Mouse (Mus musculus) fat pad, adult 2 months (tissue): ENCODE data around the gene Rxfp2.

Source experiments
- DNase-seq: peaks from one replicate; pipeline ENCODE4 v3.0.0-alpha.2; 2011; ENCODE audit warnings: low read depth, low spot score; ENCODE audit errors: extremely low read depth

Rxfp2 gene

DNA sequence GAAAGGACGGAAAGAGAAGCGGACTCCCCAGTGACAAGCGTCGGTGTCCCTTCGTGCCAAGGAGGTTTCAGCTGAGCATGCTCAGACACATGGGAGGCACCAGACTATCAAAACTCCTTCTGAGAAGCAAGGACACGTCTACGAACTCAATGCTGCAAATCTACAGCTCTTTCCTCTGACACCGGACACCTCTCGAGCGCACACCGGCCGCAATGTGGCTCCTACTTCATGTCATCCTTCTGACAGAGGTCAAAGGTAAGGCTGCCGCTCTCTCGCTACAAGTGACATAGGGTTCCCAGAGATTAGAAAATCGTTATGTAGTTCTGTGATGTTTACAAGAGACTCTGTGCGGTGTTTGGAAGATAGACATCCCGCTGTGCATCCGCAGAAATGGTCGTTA is at the start of gene Rxfp2:
Rxfp2 (plus strand) TSS at position 20 of the 400 bp plus-strand sequence.
- DNase-seq: no peak

DNA sequence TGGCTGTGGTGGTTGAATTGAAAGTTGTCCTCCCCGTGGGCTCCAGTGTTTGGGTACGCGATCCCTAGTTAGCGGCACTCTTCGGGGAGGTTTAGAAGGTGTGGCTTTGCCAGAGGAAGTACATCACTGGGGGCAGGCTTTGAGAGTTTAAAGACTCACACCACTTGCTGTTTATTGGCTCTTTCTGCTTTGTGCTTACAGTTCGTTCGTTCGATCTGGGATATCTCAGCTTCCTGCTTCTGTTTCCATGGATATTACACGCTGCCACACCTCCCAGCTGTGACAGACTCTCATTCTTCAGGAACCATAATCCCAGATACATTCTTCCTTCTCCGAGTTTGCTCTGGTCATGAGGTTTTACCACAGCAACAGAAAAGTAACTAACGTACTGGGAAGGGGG is 48.2 kb upstream of the Rxfp2 start:
- DNase-seq: no peak

DNA sequence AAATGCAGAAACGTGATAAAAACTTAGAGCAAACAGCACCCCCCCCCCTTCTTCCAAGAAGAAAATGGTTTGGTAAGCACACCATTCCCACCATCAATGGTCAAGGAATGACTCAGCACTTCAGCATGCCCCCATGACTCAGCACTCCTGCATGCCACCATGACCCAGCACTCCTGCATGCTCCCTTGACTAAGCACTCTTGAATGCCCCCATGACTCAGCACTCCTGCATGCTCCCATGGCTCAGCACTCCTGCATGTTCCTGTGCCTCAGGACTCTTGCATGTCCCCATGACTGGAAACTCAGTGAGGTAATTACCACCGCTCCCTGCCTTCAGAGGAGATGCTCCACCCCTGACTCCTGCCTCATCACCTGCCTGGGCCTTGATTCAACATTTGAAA is 41.4 kb upstream of the Rxfp2 start:
- no peak for DNase-seq

DNA sequence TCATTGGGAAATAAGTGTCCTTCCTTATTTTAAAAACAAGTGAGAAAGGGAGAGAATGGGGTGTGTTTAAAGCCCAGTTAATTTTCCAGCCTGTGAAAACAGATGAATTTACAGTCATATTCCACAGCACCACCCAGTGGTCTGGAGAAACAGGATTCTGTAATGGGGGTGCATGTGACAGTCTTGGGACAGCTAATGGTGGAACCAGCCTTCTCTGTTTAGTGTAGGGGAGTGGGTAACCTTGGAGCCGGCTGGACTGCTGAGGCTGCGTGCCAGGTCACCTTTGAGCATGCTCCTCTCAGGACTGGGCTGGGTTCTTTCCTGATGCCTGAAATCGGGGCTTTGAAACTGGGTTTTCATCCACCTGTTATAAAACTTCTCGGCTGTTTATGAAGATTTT is 34.9 kb upstream of the Rxfp2 start:
- no peak for DNase-seq

DNA sequence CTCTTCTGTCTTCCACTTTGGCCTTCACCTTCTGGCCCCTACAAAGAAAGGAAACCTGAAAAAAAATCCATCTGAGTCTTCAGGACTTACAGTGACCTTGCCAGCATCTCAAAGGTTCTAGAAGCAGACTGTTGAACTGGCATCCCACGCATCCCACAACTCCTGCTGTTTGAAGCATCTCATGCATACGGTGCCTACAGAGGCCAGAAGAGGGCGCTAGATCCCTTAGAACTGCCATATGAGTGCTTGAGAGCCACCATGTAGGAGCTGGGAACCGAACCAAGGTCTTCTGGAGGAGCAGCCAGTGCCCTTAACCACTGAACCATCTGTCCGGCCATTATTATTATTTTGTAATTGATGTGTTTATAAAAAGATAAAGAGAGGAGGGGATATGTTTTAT is 23.9 kb upstream of the Rxfp2 start:
- no peak for DNase-seq

DNA sequence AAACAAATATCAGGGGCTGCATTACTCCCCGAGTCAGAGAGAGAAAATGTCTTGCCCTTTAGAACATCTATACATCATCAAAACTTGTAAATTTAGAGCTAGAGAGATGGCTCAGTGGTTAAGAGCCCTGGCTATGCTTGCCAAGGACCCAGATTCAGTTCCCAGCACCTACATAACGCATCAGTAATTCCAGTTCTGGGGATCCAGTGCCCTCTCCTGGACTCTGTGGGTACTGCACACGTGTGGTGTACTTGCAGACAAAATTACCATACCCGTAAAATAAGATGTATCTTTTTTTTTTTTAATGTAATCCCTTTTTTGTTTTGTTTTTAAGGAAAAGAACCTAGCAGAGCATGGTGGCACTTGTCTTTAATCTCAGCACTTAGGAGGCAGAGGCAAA is 21.9 kb upstream of the Rxfp2 start:
- no peak for DNase-seq

DNA sequence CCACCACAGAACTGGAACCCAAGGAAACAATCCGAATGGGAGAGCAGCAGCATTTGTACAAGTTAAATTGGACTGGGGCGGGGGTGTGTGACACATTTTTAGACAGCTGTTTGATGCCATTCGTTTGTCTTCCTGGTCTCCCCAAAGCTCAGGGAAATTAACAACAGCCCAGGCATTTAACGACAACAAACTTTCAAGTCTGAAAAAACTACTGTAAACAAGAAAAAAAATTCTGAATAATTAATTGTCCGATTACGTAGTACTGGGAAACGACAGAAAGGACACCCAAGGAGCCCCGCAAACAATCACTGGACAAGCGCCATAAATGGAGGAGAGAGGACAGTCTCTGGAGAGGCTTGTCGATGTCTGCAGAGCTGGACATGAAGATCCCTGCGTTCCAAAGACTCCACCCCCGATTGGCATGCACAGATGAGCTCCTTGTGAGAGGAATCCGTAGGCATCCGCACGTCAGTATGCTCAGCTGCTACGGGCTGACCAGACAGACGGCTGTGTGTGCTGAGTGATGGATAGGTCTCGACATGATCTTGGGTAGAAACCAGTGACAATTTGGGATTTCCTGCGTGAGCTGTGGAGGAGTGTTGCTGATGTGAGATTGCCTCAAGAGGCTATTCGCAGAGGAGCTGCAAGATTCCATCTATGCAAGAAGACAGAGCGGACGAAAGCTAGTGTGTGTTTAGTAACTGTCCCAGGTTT is 21.0 kb upstream of the Rxfp2 start:
- no peak for DNase-seq

DNA sequence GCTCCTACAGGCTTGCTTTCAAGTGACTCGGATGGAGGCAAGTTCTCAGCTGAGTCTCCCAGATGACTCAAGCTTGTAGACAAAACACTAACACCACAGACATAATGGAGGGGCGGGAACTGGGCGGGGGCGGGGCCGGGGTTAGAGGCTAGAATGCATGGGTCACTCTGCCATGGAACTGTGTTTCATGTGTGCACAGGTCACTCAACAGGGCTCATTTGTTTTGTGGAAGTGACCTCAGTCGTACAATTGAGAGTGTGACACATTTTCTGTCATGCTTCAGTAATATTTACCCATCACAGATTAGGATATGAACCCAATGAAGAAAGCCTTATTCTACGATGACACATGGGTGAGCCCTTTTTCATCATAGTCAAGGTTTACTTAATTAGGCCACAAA is 20.2 kb upstream of the Rxfp2 start:
- DNase-seq: no peak

DNA sequence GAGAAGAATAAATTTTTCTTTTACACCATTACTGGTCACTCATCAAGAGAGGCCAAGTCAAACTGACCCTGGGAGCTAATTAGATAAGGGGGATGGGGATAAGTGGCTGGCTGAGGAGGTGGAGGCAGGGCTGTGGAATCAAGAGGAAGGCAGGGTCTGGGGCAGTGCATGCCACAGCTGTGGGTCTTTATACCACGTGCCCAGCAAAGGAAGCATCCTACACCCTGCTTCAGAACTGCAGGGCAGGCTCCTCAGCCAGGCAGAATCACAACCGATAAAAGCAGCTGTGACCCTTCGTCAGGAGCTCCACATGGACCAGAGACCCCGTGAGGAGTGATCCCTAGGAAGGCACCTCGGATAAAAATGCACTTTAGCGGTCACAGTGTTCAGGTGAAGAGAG is 13.1 kb upstream of the Rxfp2 start:
- no peak for DNase-seq

DNA sequence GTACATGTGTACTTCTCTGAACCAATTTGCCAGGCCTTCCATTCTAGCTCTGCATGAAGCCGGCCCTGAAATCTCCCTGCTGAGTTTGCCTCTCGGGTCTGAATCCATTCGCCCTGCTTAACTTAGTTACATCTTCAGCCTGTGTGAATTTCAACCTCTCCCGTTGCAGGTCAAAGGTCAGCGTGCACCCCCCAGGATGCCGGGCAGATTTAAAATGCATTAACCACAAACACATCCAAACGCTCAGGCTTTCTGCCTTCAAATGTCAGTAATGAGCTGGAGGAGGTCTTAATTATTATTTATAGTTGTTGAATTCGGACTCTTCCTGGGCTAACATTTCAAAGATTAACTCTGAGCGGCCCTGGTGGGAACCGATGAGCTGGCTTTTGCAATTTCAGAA is 1.6 kb upstream of the Rxfp2 start:
- DNase-seq: no peak

DNA sequence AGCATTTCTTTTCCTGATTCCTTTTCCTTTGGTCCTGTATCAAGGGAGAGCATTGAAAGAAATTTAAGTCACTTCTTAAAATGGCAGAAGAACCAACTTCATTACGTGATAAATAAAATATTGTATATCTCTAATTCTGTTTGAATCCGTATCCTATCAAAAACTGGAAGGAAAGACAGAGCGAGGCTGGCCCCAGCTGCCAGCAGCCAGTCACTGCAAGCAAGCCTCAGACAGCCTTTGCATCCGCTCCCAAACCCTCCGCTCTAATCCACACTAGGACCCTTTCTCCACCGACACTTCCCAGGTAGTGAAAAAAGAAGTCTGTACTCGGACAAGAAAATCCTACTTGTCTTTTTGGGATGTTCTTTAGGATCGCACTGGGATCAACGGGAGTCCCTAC is 803 bp upstream of the Rxfp2 start:
- DNase-seq: no peak

DNA sequence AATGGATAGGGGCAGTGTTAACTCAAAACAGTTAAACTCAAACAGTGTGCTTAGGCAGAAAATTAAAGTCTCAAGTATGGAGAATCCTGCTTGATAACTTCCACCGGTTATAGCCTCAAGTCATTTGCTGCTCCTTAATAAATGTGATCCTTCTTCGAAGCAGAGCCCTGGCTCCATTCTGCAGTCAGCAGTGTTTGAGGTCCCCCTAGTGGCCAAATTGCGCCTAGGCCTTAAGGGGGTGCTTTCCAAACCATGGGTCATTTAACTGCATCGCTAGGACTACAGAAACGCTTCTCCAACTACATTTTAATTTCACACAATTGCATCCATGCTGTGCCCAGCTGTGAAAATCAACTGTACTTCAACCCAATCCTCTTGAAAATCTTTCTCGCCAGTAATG is 2.4 kb downstream of the Rxfp2 start:
- DNase-seq: no peak

DNA sequence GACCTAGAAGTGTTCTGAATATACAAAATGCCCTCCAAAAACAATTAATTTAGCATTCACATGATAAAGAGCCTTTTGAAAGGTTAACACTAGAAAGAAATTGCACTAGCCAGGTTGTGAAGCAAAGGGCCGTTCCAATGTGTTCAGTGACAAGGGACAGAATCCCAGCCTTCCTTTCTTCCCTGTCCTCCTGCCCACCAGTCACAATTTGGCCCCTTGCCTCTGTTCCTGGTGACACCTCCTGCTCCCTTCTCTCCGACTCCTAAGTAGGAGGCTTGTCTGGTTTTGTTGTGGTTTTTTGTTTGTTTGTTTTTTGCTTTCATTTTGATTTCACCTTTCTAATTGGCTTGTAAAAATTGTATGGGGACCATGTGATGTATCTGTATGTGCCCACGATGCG is 3.3 kb downstream of the Rxfp2 start:
- DNase-seq: no peak

DNA sequence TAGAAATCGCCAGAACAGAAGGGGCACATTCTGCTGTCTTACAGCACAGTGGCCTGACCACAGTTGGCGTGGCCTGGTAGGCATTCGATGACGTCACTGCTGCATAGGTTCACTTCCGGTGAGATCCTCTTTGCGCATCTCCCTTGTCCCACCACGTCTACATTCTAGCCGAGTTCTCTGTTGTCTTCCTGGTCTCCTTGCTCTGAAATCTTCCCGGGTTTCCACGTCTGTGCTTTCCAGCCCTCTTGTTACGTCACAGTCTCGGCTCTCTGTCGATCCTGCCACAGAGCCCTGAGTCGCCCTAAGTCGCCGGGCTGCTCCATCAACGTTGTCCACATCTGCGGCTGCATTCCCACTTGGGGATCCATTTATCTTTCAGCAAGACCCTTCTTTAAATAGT is 4.1 kb downstream of the Rxfp2 start:
- DNase-seq: no peak

DNA sequence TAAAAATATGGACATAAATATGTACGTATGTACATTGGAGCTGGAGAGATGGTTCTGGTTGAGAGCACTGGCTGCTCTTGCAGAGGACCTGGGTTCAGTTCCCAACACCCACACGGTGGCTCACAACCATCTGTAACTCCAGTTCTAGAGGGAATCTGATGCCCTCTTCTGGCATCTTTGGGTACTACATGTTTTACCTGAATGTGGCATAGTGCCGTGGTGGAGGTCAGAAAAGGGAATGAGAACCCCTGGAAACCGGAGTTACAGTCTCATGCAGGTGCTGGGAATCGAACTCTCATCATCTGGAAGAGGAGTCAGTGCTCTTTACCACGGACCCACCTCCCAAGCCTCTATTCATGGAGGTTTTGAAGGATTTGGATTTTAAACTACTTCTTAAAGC is 5.0 kb downstream of the Rxfp2 start:
- DNase-seq: no peak

DNA sequence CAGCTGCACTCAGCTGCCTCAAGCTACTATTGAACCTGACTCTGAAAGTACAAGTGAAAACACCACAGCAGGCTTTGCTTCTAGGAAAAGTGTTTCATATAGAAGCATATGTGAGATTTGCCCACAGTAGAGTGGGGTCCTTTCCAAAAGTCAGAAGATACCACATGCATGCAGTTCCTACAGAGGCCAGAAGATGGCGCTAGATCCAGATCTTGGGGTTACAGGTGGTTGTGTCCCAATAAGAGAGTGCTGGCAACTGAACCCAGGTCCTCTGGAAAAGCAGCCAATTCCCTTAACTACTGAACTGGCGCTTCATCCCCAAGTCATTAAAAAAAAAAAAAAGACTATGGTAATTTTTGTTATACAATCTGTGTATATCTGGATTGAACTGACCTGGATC is 5.7 kb downstream of the Rxfp2 start:
- no peak for DNase-seq

DNA sequence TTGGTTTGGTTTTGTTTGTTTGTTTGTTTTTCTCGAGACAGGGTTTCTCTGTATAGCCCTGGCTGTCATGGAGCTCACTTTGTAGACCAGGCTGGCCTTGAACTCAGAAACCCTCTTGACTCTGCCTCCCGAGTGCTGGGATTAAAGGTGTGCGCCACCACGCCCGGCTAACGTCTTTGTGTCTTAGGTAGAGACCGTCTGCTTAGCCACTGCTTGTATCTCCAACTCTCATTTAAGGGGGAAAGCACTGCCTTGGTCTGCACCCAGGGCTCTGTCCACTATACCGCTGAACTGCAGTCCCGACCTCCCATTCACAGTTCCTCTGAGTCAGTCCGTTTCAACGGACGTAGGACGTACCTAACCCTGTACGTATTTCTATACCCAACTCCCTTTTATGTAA is 6.4 kb downstream of the Rxfp2 start:
- no peak for DNase-seq

DNA sequence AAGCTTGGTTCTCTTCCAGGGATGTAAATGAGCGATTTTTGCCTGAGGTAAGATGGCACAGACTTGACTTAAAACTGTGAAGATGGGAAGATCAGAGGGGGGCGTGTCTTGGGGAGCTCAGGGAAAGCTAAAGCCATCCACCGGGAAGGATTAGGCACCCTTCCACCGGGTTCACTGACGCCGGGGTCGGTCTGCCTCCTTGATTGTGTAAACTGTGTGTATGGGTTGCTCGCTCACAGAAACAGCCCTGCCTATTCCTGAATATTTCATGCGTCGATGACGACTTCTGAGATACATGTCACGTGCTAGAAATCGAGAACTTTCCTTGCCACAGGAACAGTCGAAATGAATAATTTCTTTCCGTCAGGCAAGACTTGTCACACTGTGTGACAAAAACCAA is 6.9 kb downstream of the Rxfp2 start:
- no peak for DNase-seq

DNA sequence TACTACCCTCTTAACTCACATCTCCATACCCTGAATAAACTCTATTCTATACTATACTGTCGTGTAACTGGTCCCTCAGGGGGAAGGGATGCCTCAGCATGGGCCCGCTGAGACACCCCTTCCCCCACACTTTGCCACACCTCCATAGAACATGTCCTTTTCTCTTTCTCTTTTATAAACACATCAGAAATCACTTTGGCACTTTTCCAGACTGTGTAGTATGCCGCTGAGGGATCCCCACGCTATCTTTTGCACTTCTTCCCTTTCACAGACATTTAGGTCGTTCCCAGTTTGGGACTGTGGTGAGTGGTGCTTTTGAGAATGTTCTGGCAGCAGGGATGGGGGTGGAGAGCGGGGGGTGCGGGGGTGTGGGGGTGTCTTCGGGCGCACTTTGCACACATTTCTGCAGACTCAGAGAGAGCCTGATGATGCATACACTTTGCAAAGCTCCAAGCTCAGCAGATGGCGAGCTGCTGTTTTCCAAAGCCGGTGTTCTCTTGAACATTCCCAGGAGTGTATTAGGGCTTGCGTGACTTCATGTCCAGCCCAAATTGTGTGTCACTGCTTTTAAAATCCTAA is 8.1 kb downstream of the Rxfp2 start:
- no peak for DNase-seq

DNA sequence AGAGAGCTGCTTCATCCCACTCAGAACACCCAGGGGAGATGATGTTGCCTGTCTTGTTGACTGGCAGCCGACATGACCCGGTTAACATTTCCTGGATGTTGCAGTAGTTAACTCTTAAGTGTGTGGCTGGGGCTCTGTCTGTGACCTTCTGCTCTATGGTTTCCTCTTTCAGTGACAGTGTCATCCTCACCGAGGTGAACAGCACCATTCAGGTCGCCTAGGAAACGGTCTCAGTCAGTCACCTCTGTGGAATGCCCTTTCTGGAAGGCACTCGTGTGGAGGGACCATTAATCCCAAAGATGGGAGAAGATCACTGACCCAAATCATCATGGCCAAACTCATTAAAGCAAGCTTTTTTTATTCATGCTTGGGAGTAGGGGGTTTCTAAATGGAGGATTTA is 12.7 kb downstream of the Rxfp2 start:
- no peak for DNase-seq

DNA sequence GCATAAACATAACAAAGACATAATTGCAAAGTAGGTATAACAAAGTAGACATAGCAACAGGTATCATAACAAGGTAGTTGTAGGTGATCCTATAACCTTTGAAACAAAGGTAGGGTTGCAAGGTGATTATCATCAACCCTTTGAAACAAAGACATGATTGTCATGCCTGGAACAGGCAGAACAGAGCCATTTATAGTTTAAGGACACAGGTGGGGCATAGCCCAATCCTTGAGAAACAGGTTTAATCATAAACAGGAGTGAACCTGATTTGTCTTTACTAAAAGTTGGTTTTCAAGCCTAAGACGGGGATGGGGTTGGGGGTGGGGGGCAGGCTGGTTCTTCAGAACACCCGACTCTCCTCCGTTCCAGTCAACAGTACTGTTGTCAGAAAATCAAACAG is 13.2 kb downstream of the Rxfp2 start:
- no peak for DNase-seq

DNA sequence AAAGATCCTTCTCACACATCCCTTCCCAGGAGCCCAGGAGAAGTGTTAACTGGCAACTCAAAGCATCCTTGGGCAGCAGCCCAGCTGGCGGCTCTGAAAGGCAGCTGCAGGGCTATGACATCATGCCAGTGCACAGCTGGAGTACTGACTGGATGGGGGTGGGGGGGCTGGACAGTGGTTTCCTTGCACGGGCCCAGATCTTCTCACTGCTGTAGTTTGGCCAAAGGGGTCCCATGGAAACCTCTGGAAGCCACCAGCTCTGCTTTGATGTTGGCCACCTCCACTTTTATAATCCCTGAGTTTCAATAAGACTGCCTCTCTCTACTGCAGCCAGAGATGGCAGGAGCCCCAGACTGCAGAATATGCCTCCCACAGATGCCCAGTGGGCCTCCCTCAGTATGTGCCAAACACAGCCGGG is 13.6 kb downstream of the Rxfp2 start:
- DNase-seq: no peak

DNA sequence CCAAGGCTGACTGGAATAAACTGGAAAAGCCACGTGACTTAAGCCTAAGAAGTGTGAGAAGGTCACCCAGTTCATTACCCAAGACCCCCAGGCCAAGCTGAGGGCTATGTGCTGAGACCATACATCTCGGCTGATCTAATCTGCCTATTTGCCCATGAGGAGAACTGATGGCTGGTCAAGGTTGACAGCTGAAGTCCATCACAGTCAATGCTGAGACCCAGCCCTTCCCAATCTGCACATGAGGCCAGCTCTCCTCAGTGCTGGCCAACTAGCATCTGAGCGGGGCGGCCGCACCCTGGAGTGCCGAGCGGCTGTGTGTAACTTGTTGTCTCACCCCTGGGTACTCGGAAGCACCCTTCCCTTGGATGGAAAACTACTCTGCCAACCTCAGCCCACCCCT is 17.8 kb downstream of the Rxfp2 start:
- no peak for DNase-seq
